Mouse (Mus musculus) C2C12 (cell line): ENCODE results near the gene Stxbp4. TPM values are rescaled to one million over a fixed set of nuclear protein-coding genes. Genes with fewer than 3 reads are reported as not detected.

Source experiments
- H3K27me3 ChIP-seq: one replicate; pipeline ENCODE4 v1.6.1; 2011; ENCODE audit not compliant: control insufficient read depth, insufficient read depth, insufficient read length
- H3K36me3 ChIP-seq: one replicate; pipeline ENCODE4 v1.6.1; 2011; ENCODE audit not compliant: control insufficient read depth, insufficient read depth
- H3K4me3 ChIP-seq: one replicate; pipeline ENCODE4 v1.5.1; 2011; ENCODE audit warnings: mild to moderate bottlenecking, control low read depth; ENCODE audit not compliant: poor library complexity, insufficient read depth, severe bottlenecking
- H3K79me2 ChIP-seq: one replicate; pipeline ENCODE4 v1.6.1; 2011; ENCODE audit not compliant: control insufficient read depth, insufficient read depth
- H3K79me3 ChIP-seq: one replicate; pipeline ENCODE4 v1.6.1; 2011; ENCODE audit warnings: low read depth, control low read depth
- H3ac ChIP-seq: one replicate; pipeline ENCODE3; 2011; ENCODE audit warnings: low read depth; ENCODE audit not compliant: control insufficient read depth, insufficient read length
- CEBPB ChIP-seq: IDR thresholded peaks from one replicate; pipeline ENCODE4 v1.6.1; 2011; ENCODE audit warnings: low read depth, mild to moderate bottlenecking, control low read depth, moderate library complexity
- CTCF ChIP-seq: IDR thresholded peaks from one replicate; pipeline ENCODE4 v1.5.1; 2011; ENCODE audit not compliant: control insufficient read depth, insufficient read depth, insufficient read length
- FOSL1 ChIP-seq: IDR thresholded peaks from one replicate; pipeline ENCODE4 v1.8.0; 2011; ENCODE audit warnings: mild to moderate bottlenecking, low read length; ENCODE audit not compliant: poor library complexity, insufficient read depth, severe bottlenecking
- MAX ChIP-seq: IDR thresholded peaks from one replicate; pipeline ENCODE4 v1.6.1; 2011; ENCODE audit warnings: mild to moderate bottlenecking, control low read depth
- MYOD1 ChIP-seq: IDR thresholded peaks from one replicate; pipeline ENCODE4 v1.6.1; 2011; ENCODE audit warnings: low read depth; ENCODE audit not compliant: control insufficient read depth, insufficient read length
- MYOG ChIP-seq: IDR thresholded peaks from one replicate; pipeline ENCODE4 v1.6.1; 2011; ENCODE audit not compliant: control insufficient read depth, insufficient read length; ENCODE audit errors: extremely low read depth
- USF1 ChIP-seq: IDR thresholded peaks from one replicate; pipeline ENCODE4 v1.6.1; 2011; ENCODE audit warnings: low read depth, mild to moderate bottlenecking, control low read depth, moderate library complexity
- polyA plus RNA-seq: library from polyadenylated mRNA; unstranded; fragments of >200 nt; fragmentation: generic; extraction: Trizol; gene quantifications from one replicate; pipeline ENCODE4 v1.2.1, GENCODE M21; 2012; ENCODE audit warnings: missing spikeins

Stxbp4 gene
- polyA plus RNA-seq, 1 experiment, result 3.7 TPM

DNA sequence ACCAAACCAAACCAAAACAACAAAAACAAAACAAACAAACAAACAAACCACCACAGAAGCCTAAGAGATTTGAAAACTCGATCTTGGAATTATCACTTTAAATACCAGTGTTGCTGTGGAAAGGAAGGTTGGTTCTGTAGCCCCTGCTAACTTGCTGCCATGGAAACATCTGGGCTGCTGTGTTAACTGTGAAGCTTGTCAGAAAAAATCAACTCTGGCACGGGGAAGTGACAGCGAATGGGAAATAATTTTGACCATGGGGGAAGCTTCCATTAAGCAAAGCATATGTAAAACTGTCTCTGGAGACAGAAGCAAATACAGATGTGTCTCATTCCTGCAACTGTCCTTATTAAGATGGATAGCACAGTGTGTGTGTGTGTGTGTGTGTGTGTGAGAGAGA lies 185.8 kb downstream of the Stxbp4 start:
- no peak for TF ChIP-seq MYOG
- no peak for TF ChIP-seq MYOD1
- no peak for TF ChIP-seq CEBPB
- TF ChIP-seq USF1, result no peak
- no peak for TF ChIP-seq MAX
- TF ChIP-seq FOSL1, result no peak
- no peak for TF ChIP-seq CTCF
- Histone ChIP-seq H3K36me3 (no peaks in the 10 kb centered on the region), H3K27me3 (peaks cover 10% of the 10 kb centered on the region), H3K79me3 (no peaks in the 10 kb centered on the region), H3K4me3 (no peak overlapping the region), H3ac (no peak overlapping the region), H3K79me2 (no peaks in the 10 kb centered on the region)

DNA sequence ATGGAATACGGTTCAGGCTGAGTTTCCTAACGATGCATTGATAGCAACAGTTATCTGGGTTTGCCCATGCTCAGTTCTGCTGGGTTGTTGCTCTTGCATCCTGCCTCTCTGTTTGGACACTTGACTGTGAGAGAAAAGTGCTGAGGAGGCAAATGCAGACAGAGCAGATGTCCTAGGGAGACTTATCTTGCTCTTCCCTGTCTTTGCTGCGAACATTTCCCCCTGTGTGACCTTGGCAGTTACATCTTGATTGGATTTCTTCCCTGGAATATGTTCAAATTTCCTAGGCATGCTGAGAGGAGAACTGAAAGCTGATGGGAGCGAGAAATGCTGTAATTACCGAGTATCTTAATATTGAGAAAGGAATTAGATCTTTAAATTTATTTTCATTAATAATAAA lies 186.4 kb downstream of the Stxbp4 start:
- H3K79me3 ChIP-seq, result no peaks in the 10 kb centered on the region
- no peak overlapping the region for H3ac ChIP-seq
- H3K36me3 ChIP-seq, result no peaks in the 10 kb centered on the region
- H3K4me3 ChIP-seq, result no peak overlapping the region
- H3K79me2 ChIP-seq, result no peaks in the 10 kb centered on the region
- TF ChIP-seq USF1 (no peak), FOSL1 (no peak), MYOG (no peak), CTCF (no peak), MAX (no peak), MYOD1 (no peak), CEBPB (no peak)
- peaks cover 10% of the 10 kb centered on the region for H3K27me3 ChIP-seq

DNA sequence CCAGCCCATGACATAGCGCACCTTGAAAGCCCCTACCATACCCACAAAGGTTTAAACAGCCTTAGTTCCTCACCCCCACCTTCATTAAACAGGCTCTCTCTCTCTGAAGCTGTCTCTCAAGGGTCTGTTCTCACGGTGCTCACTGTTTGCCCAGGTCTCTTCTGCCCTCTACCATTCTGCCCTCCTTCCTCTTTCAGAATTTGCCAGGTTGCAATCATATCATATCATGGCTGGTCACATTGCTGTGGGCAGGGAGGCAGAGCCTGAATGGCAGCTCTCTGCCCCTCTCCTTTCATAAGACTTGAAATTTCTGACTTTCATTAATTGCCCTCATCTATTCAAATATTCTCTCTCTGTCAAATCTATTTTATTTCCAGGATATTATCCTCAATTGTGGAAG lies 195.4 kb downstream of the Stxbp4 start:
- H3K36me3 ChIP-seq, result no peaks in the 10 kb centered on the region
- no peaks in the 10 kb centered on the region for H3K79me3 ChIP-seq
- H3K79me2 ChIP-seq, result no peaks in the 10 kb centered on the region
- H3K27me3 ChIP-seq, result peaks cover 3% of the 10 kb centered on the region
- no peak overlapping the region for H3K4me3 ChIP-seq
- TF ChIP-seq USF1 (no peak), MYOG (no peak), FOSL1 (no peak)
- H3ac ChIP-seq, result no peak overlapping the region

DNA sequence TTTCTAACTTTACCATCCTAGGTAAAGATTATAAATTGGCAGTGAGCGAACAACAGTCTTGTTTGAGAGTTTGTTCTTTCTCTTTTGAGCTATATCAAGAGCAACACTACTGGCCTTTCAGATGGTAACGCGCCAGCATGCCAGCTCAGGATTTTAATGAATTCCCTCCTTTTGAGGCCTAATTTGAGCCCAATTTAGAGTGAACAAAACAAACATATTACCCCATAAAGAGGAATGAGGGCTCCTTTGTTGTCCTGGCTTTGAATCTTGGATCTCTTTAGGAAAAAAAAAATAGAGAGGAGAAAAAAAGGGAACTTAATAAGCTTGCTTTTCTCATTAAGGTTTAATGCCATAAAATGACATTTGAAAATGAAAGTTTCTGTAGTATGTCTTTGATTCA lies 197.0 kb downstream of the Stxbp4 start:
- Histone ChIP-seq H3ac (no peak overlapping the region), H3K36me3 (no peaks in the 10 kb centered on the region), H3K4me3 (no peak overlapping the region), H3K79me2 (no peaks in the 10 kb centered on the region), H3K27me3 (peaks cover 3% of the 10 kb centered on the region), H3K79me3 (no peaks in the 10 kb centered on the region)
- TF ChIP-seq CTCF, result no peak
- TF ChIP-seq MYOD1, result no peak
- TF ChIP-seq USF1, result no peak
- no peak for TF ChIP-seq MAX
- no peak for TF ChIP-seq CEBPB
- TF ChIP-seq MYOG, result no peak
- TF ChIP-seq FOSL1, result no peak

DNA sequence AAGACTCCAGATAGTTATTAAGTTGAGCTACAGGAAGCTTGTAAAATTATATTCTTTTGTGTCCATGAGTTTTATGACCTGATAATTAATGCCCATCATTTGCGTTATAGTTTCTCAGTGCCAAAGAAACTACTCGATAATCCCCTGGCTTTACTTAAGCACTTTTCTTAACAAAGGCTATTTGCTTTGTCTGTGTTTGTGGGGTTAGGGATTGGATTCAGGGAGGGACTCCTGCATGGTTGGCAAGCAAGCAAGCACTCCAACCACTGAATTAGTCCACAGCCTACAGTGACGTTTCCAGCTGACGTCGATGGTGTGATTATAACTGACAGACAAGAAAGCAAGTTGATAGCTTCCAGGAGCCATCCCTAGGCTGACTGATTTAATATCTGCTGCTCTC lies 199.1 kb downstream of the Stxbp4 start:
- H3K4me3 ChIP-seq, result no peak overlapping the region
- no peaks in the 10 kb centered on the region for H3K36me3 ChIP-seq
- no peak for TF ChIP-seq MYOG
- no peak for TF ChIP-seq CTCF
- TF ChIP-seq USF1, result no peak
- no peaks in the 10 kb centered on the region for H3K79me2 ChIP-seq
- H3K27me3 ChIP-seq, result peaks cover 3% of the 10 kb centered on the region
- no peaks in the 10 kb centered on the region for H3K79me3 ChIP-seq
- no peak overlapping the region for H3ac ChIP-seq

Other genes with a start within 250 kb of the Stxbp4 start
- gene Hlf, start 247.2 kb downstream of the Stxbp4 start, polyA plus RNA-seq, result 0.16 TPM
- 11.5 TPM for gene Cox11, start 89 bp upstream of the Stxbp4 start, polyA plus RNA-seq
- 1.0 TPM for gene Tom1l1, start 50.3 kb upstream of the Stxbp4 start, polyA plus RNA-seq